Mouse (Mus musculus) kidney, adult 18-20 months (tissue): ENCODE measurements around the gene Hmga1b.
"Not testable (repeated sequence)": the region's sequence is repeated elsewhere in the genome, so short reads cannot be mapped to it uniquely, and the experiment has no call there.

ENCODE experiments used
- DNase-seq: peaks from one replicate; pipeline ENCODE4 v3.0.0; 2021

Hmga1b gene

GRCm38 (mm10) chr11:120733521-120733920 is 29.1 kb upstream of the Hmga1b start:
- peak; percentile 62 for DNase-seq

- DNase-seq = no peak
These were observed 26.2 kb upstream of the Hmga1b start for GRCm38 (mm10) chr11:120736424-120736823.

DNA sequence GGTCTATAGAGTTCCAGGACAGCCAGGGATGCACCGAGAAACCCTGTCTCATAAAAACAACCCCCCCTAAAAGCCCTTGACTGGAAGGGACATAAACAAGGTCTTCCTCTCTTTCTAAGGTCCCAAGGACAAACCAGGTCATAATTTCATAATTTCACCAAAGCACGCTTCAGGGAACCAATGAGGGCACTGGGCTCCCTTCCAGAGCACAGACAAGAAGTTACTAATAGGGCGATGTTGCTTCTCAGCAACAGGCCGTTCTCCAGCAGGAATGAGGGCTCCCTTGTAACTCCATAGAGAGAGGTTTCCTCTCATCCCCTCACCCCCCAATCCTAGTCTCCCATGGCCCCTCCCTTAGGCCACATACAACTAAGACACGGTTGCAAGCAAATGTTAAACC is 21.6 kb upstream of the Hmga1b start:
- no peak for DNase-seq

DNA sequence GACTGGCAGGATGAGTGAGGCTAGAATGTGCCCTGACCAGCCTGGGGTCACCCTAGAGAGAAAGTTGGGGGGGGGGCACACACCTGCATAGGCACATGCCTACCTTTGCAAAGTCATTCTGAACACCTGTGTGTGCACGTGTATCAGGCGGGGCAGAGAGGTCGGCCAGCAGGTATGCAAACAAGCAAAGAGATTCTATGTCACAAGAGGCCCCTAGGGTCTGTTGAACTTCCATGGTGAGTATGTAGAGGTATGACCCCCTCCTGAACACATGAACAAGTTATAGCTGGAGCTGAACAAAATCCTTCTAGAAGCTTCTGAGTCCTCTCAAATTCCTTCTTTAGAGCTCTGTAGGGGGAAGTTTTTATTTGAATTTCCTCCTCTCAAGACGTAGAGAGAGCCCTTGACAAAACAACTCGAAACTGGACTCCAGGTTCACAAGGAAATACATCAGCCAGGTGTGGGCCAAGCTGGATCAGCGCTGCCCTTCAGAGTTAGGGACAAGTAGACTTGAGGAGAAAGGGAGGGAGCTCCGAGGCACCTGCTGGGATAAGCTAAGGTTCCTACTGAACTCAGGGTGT is 18.4 kb upstream of the Hmga1b start:
- no peak for DNase-seq

GRCm38 (mm10) chr11:120747974-120748373 is 14.6 kb upstream of the Hmga1b start:
- no peak for DNase-seq

DNA sequence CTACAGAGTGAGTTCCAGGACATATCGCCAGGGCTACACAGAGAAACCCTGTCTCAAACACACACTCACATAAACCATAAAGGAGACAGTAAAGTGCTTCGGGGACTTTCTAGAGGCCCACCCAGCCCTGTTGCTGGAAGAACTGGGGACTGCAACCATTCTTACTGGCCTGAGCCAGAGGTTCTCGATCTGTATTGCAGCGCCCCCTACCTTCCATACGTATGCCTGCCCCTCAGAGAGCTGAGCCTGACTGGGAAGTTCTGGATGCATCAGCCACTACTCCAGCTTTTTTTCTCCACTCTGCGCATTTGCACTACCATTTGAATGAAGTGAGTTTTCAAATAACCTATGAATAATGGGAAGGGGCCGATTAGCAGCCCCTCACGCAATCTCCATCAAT is 13.2 kb upstream of the Hmga1b start:
- peak; percentile 47 for DNase-seq

DNA sequence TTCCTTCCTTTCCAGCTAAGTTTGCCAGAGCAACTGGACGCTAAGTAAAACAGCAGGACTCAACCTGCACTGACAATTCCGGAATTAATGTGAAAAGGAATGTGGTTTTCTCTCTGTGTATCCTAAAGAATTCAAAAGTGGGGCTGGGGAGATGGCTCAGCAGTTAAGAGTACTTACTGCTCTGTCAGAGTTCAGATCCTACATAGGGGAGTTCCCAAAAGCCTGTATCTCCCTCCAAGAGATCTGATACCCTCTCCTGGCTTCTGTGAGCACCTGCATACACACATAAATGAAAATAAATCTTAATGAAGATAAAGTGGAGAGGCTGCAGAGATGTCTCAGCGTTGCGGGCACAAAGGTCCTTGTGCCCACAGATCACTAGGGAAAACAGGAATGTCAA is 11.0 kb upstream of the Hmga1b start:
- DNase-seq = no peak

DNA sequence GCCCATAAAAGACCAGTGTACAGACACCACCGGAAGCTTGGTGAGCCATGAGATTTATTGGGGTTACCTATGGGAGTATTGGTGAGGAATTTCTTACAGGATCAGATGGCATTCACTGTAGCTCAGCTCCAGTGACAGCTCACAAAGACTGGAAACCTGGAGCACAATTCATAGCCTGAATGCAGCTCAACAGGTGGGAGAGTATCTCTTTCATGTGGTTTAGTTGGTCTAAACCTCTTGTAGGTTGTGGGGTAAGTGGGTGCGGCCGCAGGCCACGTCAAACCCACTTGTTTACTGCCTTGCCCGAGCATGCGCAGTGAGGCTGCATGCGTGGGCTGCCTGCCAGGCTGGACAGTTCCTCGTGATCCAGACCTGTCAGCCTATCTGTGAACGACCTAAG is 2.4 kb upstream of the Hmga1b start:
- no peak for DNase-seq

DNA sequence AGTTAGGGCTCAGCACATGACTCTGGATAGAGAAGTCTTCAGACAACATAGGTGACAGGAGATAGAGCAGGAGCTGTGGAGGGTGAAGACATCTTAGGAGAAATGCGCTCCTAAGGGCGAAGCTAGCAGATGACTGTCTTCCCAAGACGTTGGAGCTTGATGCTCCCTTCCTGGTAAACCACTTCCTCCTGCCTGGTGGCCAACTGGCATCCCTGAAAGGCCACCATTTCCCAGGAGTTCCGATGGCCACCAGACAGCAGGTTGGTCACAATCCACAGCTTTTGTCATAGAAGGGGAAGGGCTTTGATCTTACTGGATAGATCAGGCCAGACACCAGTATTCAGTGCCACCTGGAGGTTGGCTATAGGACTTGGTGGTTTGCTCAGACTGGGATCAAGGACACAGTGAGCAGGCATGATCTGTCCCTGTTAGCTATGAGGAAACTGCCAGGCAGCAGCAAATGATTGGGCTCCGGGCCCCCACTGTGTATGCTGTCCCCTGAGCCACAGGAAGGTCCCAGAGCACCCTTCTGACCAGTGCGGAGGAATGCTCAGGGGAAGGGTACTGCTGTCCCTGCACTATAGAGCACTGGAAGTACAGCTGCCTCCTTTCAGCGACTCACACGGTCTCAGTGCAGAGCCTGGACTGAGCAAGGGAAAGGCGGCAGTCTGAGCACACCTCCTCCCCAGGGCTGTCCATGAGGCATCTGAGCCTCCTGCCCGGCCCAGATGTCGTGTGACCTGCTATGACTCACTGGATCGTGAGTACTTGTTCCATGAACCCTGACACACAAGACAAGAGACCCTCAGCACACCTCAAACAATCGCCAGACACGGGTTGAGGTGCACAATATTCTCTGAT is 553 bp upstream of the Hmga1b start:
- DNase-seq = no peak

DNA sequence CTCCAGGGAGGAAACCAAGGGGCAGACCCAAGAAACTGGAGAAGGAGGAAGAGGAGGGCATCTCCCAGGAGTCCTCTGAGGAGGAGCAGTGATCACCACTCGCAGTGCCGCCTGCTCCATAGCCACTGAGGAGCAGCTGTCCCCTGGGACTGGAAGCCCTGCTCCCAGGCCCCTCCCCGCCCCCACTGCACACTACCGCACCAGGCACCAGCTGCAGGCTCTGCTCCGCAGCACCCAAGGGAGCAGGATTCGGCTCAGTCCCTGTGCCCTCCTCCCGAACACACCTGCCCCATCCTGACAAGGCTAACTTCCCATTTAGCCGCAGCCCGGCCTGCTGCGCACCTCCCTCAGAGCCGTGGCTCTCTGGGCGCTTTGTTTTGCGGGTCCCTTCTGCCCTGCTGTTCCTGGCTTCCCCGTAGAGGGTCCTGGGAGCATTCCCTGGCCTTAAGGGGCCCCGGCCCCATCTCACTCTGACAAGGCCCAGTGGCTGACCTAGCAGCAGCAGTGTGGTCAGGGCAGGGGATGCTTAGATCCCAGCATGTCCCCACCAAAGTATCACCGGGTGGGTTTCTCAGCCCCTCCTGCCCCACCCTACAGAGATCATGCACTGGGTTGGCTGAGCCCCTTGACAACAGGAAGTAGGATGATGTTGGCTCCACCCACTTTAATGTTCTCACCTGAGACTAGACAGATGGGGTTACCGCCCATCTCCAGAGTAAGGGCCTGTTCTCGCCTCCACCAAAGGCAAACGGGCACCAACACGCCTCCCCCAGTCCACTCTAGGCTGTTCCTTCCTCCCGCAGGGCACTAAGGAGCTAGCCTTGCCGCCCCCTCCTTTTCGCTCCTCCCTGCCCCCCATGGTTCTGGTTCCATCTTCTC is 766 bp downstream of the Hmga1b start:
- DNase-seq = not testable (repeated sequence)

DNA sequence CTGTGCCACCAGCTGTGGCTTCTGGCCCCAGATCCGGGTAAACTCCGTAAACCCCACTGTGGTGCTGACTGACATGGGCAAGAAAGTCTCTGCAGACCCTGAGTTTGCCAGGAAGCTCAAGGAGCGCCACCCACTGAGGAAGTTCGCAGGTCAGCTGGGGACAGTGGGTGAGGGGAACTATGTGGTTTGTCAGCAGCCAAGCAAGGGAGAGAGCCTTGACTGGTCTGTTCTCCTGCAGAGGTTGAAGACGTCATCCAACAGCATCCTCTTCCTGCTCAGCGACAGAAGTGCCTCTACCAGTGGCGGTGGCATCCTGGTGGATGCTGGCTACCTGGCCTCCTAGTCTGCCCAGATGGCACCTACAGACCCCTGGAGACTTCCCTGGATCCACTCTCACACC is 4.4 kb downstream of the Hmga1b start:
- DNase-seq = not testable (repeated sequence)

- DNase-seq = no peak
These were observed 5.6 kb downstream of the Hmga1b start for GRCm38 (mm10) chr11:120768206-120768605.

DNA sequence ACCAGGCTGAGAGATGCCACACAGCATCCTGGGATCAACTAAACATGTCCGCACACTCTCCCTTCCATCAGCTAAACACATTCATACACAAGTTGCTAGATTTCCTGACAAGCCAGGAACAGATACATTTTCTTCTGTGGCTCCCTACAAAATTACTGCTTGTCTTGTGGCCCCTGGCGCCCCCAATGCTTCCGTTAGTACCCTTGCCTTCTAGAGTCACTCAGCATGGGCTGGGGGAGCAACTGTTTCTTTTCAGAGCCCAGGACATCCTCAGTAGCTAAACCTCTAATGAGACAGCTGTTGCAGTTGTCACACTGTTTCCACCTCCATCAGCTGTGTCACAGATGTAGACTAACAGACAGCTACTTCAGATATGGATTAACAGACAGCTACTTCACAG is 10.2 kb downstream of the Hmga1b start:
- no peak for DNase-seq

- DNase-seq = no peak
These were observed 11.0 kb downstream of the Hmga1b start for GRCm38 (mm10) chr11:120773463-120774190.

DNA sequence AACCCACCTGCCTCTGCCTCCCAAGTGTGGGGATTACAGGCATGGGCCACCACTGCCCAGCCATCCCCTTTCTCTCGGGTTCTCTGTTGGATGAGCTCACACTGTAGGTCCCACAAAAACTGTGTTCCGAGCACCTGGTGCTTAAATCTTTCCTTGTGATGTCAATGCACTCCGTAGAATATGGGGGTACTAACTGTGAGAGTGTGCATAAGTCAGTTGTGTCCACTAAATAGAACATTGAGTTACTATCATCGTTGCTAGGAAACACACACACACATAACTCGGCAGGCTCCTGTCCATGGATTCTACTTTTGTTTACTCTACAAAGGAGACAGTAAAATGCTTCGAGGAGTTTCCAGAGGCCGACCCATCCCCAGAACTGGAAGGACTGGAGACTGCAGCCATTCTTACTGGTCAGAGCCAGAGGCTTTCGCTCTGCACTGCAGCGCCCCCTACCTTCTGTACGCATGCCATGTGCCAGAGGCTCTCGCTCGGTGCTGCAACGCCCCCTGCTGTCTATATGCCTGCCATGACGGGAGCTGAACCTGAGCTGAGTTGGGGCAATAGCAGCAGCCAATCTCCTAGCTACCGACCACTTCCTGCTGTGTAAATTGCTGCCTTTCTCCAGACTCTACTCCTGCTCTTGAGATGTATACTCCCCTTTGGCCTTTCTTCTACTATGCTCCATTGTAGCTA is 13.3 kb downstream of the Hmga1b start:
- peak; percentile 95 for DNase-seq

GRCm38 (mm10) chr11:120777123-120777522 is 14.5 kb downstream of the Hmga1b start:
- no peak for DNase-seq

- DNase-seq = no peak
These were observed 17.3 kb downstream of the Hmga1b start for GRCm38 (mm10) chr11:120779876-120780275.

DNA sequence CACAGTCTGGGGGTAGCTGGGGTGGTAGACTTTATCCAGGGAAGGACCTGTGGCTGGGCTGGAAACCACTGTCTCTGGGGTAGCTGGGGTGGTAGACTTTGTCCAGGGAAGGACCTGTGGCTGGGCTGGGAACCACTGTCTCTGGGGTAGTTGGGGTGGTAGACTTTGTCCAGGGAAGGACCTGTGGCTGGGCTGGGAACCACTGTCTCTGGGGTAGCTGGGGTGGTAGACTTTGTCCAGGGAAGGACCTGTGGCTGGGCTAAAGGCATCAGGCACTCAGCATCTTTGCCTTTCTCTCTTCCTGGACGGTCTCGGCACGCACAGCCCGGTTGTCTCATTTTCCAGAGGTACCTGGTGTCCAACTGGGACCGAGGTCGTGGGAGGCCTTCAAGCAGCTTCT is 18.8 kb downstream of the Hmga1b start:
- not testable (repeated sequence) for DNase-seq

DNA sequence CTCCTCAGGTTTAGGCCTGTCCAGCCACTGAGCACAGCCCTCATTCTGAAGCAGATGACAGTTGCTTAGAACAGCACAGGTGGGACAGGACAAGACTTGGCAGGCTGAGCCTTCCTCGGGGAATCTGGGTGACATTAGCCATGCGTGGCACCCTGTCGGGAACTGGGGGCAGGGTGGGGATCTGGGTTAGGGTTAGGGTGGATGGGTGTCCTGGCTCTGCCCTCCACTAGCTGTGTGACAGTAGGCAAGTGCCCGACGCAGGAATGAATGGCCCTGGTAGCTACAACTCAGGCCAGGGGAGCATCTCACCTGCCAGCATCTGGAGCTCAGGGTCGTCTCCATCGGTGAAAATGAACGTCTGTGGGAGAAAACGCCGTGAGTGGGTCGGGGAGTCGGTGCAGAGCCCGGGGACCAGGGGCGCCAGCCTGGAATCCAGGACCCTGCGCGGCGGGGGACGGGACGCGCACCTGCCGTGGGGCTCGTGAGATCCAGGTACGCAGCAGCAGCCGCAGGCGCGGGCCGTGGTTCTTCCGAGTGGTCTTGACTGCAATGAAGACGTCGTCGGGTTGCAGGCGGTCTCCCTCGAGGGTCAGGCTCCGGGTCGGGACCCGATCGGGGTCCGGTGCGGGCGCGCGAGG is 21.0 kb downstream of the Hmga1b start:
- peak; percentile 23 for DNase-seq

- peak; percentile 86 for DNase-seq
These were observed 21.6 kb downstream of the Hmga1b start, which contains the start of the genes Rfng and Gps1 for GRCm38 (mm10) chr11:120784064-120784791. Rfng (minus strand) TSS chr11:120784207. Gps1 (plus strand) TSS chr11:120784272.

DNA sequence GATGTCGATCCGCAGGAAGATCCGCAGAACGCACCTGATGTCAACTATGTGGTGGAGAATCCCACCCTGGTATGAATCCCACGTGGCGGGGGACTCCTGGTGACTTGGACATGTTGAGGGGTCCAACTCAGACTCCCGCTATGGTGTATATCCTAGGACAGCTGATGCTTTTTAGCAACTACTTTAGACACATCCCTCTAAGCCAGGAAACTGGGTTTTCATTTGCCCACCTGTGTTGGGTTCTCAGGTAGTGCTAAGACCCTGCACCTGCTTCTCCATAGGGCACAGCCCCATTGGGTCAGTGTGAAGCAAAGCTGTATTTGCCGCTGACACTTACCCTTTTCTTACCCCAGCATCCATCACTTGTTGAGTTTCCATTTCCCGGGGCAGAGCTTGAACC is 22.6 kb downstream of the Hmga1b start:
- DNase-seq = no peak
